Mouse (Mus musculus) forelimb bud, embryonic 11.5 days (tissue): Measurements from ENCODE around the gene AU022252.

Experiments used
- DNase-seq: peaks from one replicate; pipeline ENCODE4 v3.0.0-alpha.2; 2012; ENCODE audit warnings: low read depth, low spot score

The AU022252 gene

GRCm38 (mm10) chr4:119188060-119188785 lies 44.3 kb downstream of the AU022252 start:
- DNase-seq = no peak

- no peak for DNase-seq
Observed at GRCm38 (mm10) chr4:119185771-119186170, 46.7 kb downstream of the AU022252 start.

- no peak for DNase-seq
Observed at GRCm38 (mm10) chr4:119183525-119183924, 49.0 kb downstream of the AU022252 start.

GRCm38 (mm10) chr4:119181456-119181855 lies 51.1 kb downstream of the AU022252 start:
- no peak for DNase-seq

GRCm38 (mm10) chr4:119180133-119180707 lies 52.3 kb downstream of the AU022252 start:
- no peak for DNase-seq

GRCm38 (mm10) chr4:119178331-119178730 lies 54.2 kb downstream of the AU022252 start:
- DNase-seq = no peak

- no peak for DNase-seq
Observed at GRCm38 (mm10) chr4:119177702-119178101, 54.8 kb downstream of the AU022252 start.

- peak; percentile 97 for DNase-seq
Observed at GRCm38 (mm10) chr4:119173851-119174453, 58.6 kb downstream of the AU022252 start, which contains the start of gene Zfp691. Zfp691 (minus strand) TSS chr4:119174195.

GRCm38 (mm10) chr4:119172919-119173650 lies 59.4 kb downstream of the AU022252 start:
- no peak for DNase-seq

- DNase-seq = peak; percentile 77
Observed at GRCm38 (mm10) chr4:119167663-119168062, 64.8 kb downstream of the AU022252 start.

GRCm38 (mm10) chr4:119167068-119167467 lies 65.4 kb downstream of the AU022252 start:
- DNase-seq = no peak

GRCm38 (mm10) chr4:119165916-119166315 lies 66.6 kb downstream of the AU022252 start:
- no peak for DNase-seq

- DNase-seq = no peak
Observed at GRCm38 (mm10) chr4:119162990-119163389, 69.5 kb downstream of the AU022252 start.

- DNase-seq = no peak
Observed at GRCm38 (mm10) chr4:119161358-119161757, 71.2 kb downstream of the AU022252 start.

GRCm38 (mm10) chr4:119157891-119158290 lies 74.6 kb downstream of the AU022252 start:
- DNase-seq = no peak

- peak; percentile 46 for DNase-seq
Observed at GRCm38 (mm10) chr4:119157186-119157585, 75.3 kb downstream of the AU022252 start.
